Mouse (Mus musculus) bone marrow macrophage, adult 2 months (primary cell): ENCODE data around the gene Smtnl1.

ENCODE experiments used
- CTCF ChIP-seq: IDR thresholded peaks from 2 replicates; pipeline ENCODE4 v1.5.1; 2012; ENCODE audit warnings: low read depth, mild to moderate bottlenecking, low read length, moderate library complexity
- POLR2A ChIP-seq: IDR thresholded peaks from 2 replicates; pipeline ENCODE4 v1.6.1; 2012; ENCODE audit warnings: mild to moderate bottlenecking, low read depth, low read length, borderline replicate concordance

DNA sequence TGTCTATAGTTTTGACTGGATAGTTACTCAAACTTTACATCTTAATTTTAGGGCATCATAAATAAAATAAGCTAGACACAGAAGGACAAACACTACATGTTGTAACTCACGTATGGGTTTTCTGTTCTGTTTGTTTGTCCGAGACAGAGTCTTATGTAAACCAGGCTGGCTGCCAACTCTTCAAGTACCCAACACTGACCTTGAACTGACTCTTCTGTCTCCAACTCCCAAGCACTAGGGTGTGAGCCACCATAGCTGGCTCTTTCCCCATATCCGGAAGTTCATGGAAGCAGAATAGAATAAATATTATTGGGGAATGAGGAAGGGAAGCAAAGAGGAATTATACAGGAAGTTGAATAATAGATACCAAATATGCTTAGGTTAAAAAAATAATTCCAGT is 29.9 kb downstream of the Smtnl1 start:
- TF ChIP-seq CTCF (no peak), POLR2A (no peak)
